Mouse (Mus musculus) bone marrow macrophage, adult 2 months (primary cell): ENCODE measurements around the gene Col4a3.

Experiments
- CTCF ChIP-seq: IDR thresholded peaks from 2 replicates; pipeline ENCODE4 v1.5.1; 2012; ENCODE audit warnings: low read depth, mild to moderate bottlenecking, low read length, moderate library complexity
- POLR2A ChIP-seq: IDR thresholded peaks from 2 replicates; pipeline ENCODE4 v1.6.1; 2012; ENCODE audit warnings: mild to moderate bottlenecking, low read depth, low read length, borderline replicate concordance

DNA sequence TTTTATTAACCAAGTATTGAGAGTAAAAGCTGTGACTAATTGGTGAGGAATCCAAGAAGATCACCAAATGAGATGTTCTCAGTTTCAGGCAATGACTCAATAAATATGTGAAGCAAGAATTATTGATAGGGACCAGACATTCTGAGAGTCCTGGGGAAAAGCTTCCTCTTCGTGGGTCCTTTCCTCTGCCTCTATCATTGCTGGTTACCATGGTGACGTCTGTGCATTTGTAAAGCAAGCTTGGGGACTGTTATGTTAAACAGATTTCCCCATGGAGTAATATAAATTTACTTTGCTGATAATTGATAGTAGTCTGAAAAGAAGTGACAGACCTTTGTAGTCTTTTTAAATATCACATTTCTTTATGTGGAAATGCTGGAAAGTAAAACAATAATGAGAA is 76.8 kb downstream of the Col4a3 start:
- no peak for TF ChIP-seq CTCF
- TF ChIP-seq POLR2A = no peak
